Mouse (Mus musculus) layer of hippocampus, postnatal 25 days (tissue): ENCODE measurements around the gene Hdac2. TPM values are rescaled to one million over a fixed set of nuclear protein-coding genes. Genes with fewer than 3 reads are reported as not detected.
A peak's percentile ranks its signal among the peaks of the same experiment; 100 is the strongest.

ENCODE experiments used
- DNase-seq, 2 experiments: peaks; one replicate each; pipeline ENCODE4 v3.0.0; 2022; ENCODE audit warnings: mixed read lengths in 2 of 2, low spot score in 1 of 2; ENCODE audit errors: extremely low spot score in 1 of 2
- total RNA-seq, 2 experiments: library from RNA; stranded (reverse); gene quantifications; 2 replicates each; pipeline ENCODE4 v1.2.3; 2021

Hdac2 gene
- total RNA-seq: 10 to 100 TPM; 94.9 to 96.3 TPM

DNA sequence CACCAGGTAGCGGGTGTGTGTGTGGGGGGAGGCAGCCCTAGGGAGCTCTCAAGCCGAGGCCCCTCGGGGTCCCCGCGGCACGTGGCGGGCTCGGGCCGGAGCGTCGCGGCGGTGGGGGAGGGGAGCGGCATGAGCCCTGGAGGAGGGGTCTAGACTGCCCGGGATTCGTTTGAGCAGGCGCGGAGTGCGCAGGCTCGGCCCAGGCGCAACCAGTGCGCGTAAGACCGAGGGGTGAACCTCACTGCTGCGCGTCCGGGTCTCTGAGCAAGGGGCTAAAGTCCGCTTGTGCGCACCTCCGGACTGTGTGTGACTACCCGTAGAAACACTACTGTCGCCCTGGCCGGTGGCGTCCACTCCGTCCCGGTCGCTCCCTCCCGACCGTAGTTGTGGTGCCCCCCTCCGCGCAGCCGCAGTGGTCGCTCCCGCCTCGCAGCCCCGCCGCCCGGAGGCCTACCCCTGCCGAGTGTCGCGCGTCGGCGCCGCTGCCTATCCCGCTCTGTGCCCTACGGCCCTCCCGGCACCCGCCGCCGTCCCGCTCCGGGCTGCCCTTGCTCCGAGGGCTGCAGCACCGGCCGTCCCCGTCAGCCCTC lies at the start of gene Hdac2:
Hdac2 (plus strand) TSS at position 459 of the 590 bp plus-strand sequence.
- DNase-seq: peak; percentile 78 to 93

DNA sequence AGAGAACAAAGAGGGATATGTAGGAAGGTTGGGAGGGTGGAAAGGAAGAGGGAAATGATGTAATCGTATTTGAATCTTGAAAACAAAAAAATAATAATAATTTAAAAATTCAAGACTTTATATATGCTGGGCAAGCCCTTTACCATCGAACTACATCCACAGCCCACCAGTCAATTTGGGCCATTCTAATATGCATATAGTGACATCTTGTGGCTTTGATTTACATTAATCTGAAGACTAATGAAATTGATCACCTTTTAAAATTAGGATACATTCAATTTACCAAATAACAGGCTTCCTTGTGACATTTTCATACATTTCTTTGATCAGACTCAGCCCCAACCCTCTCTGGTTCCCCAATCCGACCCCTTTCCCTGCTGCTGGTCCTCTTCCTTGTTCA lies 46.1 kb upstream of the Hdac2 start:
- DNase-seq: no peak

DNA sequence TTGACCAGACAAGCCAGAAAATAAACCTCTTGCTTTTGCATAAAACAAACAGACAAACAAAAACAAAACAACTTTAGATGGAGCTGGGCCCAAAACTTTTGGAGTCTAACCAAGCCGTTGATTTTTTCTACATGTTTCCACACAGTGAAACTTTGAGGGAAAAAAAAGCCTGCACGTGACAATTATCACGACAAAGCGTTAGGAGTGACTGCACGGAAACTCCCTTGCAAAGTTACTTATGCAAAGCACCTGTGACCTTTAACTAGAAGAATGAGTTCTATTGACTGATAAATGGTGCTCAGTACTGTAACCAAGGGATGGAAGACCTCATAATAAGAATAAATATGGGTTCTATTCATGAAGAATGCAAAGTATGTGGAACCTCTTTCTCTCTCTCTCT lies 38.5 kb upstream of the Hdac2 start:
- DNase-seq: no peak

DNA sequence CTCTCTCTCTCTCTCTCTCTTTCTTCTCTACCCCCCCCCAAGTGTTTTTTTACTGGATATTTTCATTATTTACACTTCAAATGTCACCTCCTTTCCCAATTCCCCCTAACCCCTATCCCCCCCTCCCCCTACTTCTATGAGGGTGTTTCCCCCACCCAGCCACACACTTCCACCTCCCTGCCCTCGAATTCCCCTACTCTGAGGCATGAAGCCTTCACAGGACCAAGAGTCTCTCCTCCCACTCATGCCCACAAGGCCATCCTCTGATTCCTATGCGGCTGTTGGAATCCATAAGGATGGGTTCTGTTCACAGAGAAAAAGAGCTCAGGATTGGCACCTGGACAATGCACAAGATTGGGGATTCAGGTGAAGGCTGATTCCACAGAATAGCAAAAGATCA lies 38.1 kb upstream of the Hdac2 start:
- DNase-seq: no peak

DNA sequence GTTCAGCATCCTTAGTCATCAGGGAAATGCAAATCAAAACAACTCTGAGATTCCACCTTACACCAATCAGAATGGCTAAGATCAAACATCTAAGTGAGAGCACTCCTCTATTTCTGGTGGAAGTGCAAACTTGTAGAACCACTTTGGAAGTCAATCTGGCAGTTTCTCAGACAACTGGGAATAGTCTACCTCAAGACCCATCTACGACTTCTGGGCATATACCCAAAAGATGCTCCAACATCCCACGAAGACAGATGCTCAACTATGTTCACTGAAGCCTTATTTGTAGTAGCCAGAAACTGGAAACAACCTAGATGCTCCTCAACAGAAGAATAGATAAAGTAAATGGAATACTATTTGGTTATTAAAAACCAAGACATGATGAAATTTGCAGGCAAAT lies 22.6 kb upstream of the Hdac2 start:
- no peak for DNase-seq

DNA sequence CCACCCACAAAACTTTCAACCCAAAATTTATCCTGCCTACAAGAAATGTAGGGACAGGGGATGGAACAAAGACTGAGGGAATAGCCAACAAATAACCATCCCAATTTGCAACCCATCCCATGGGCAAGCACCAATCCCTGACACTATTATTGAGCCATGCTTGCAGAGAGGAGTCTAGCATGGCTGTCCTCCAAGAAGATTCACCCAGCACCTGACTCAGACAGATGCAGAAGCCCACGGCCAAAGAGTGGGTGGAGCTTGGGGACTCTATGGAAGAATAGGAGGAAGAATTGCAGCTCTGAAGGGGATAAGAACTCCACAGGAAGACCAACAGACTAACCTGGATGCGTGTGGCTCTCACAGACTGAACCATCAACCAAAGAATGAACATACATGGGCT lies 21.7 kb upstream of the Hdac2 start:
- no peak for DNase-seq

DNA sequence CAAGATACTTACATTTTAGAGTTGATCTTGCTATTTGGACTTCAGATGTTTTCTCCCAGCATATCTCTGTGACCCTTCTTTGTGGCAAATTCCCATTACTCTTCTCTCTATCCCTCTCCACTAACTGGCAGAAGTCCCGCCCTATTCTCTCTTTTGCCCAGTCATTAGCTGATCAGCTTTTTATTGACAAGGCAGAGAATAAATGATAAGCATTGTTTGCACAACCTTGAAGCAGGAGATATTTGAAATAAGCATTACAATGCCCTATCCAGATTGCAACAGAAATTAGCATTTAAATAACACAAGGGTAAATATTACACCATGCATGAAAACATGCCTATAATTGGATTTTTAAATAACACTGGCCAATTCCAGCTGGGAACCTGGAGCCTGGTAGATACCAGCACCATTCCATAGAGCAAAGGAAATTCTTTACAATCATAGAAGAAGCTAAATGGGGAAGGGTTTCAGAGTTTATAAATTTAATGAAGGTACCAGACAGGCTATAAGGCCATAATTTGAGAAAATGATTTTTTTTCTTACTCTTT lies 14.7 kb upstream of the Hdac2 start:
- DNase-seq: no peak

DNA sequence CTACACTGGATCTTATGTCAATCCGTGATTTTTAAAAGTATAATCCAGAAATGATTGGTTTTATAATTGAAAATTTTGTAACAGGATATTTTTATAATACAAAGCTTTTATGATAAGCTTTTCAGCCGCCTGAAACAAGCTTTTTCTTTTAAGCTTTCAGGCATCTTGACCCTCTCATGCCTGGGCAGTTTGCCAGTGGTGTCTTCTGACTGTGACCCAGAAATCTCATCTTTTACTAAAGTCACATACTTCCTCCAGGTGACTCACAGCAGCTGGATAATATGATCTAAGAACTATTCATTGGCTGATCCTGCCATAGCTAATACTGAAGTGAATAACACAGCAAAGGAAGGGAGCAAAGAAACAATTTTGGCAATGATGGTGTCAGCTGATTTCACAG lies 9.9 kb upstream of the Hdac2 start:
- no peak for DNase-seq

DNA sequence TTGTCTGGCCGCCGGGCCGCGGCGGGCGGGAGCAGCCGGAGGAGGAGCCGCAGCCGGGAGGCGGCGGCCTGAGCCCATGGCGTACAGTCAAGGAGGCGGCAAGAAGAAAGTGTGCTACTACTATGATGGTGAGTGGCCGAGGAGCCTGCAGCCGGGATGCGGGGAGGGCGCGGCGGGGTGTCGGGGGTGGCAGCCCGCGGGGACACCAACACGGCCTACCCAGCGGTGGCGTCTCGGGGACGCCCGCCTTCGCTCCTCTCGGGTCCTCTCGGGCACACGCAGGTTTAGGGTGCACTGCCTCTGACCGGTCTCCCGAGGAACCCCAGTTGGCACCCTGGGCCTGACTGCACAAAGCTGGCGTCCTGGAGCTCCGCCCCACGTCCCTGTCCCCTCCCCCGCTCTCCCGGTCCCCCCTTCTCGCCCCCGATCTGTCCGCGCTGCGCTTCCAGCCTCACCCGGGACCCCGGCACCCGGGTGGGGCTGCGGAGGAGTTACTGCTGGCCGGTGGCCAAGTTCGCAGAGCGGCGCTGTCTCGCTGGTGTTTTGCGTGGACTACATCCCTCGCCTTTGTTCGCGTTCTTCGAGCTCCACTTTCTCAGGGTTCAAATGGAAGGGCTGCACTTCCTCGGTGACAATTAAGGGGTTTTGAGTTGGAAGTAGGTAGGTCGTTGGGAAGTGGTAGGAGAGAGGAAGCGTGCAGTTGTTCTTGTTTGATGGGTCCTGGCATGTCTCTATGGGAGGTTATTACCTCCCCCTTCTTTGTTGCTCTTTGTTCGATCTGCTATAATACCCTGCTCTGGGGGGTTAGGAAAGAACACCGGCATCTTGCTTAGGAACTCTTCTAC lies 554 bp downstream of the Hdac2 start:
- peak; percentile 46 to 72 for DNase-seq

DNA sequence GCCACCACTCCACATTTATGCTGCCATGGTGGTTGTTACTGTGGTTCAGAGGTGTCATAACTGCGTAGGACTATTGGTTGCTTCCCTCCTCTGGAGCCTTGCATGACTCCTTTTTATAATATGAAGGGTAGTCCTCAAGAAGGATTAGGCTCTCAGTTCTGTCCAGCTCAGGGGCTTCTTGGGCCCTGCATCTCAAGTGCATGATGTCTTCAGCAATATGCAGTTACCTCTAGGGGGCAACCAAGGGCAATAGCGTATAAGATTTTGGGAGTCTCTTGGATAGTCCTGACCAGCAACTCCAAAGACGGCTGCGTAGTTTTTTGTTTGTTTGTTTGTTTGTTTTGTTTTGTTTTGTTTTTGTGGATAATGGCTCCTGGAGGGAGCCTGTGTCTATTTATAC lies 7.5 kb downstream of the Hdac2 start:
- DNase-seq: no peak

DNA sequence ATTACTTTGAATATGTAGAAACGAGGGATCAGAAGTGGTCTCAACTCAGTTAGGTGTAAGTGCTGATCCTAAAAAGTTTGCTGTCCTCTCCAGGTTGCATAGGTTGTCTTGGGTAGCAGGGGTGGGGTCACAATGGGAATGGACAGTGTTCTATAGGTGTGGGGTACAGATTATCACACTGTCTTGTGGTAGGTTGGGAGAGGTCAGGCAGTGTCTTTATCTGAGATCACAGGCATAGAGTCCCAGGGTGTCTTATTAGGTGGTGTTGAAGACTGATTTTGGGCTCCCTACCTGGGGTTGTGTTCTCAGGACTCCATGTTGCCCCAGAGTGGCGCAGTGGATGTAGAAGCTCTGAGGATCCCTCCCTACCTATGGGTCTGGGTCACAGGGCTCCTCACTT lies 17.8 kb downstream of the Hdac2 start:
- DNase-seq: no peak

DNA sequence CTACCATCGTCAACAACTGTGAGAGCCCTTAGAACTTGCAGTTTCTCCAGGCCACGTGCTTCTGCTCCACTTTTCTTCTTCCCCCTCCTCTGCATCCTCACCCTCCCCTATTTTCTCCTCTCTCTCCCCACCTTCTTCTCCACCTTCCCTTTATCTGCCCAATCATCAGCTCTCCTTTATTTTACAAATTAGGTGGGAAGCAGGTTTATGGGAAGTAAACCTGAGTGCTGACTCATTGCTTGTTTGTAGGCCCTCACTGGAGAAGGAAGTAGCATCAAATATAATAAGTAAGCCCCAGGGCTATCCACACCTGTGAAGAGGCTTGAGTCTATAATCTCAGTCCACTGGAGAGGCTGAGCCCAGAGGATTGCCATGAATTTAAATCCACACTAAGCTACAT lies 26.5 kb downstream of the Hdac2 start:
- no peak for DNase-seq

DNA sequence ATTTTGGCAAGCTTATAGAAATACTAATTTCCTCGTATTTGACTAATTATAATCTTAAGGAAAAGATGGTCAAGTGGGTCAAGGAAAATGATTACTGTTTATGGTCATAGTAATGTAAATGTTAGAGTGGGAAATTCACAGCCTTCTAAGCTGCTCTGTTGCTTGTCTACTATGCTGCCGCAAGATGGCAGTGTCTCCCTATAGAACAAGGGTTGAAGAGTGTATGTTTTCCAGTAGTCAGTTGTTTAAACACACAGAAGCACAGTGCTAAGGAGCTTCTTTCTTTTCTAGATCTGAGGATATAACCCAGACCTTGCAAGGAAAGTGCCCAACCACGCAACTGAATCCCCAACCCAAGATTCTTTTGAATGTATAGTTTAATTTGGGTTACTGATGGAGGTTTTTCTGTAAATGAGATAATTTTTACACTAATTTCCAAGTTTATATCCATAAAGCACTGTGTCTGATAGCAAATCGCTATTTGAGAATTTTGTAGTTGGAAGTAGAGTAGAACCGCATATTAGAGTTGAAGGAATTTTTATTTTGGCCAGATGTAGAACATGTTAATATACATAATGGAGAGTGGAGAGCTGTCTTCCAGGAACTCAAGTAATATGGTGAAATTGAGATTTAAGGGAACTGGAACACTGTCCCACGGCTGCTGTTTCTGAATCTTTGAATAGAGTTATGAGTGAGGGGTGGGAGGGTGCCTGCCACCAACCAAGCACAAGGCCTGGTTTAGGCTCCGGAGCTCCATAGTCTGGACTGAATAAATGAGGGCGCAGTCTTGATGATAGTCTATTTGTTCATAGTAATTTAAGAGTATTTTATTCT lies 40.1 kb downstream of the Hdac2 start:
- DNase-seq: peak; percentile 26 to 80

DNA sequence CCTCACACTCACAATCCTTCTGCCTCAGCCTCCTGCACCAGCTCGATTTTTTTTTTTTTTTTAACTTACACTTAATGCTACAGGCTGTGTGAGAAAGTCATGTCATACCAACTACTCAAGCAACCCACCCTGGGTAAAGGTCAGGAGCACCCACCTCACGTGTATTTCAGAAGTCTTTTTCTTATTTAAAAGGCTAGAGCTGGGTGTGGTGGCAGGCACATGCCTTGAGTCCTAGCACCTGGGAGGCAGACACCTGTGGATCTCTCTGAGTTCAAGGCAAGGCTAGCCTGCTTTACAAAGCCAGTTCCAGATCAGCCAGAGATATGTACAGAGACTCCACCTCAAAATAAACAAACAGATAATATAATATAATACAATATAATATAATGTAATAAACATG lies 41.4 kb downstream of the Hdac2 start:
- no peak for DNase-seq

DNA sequence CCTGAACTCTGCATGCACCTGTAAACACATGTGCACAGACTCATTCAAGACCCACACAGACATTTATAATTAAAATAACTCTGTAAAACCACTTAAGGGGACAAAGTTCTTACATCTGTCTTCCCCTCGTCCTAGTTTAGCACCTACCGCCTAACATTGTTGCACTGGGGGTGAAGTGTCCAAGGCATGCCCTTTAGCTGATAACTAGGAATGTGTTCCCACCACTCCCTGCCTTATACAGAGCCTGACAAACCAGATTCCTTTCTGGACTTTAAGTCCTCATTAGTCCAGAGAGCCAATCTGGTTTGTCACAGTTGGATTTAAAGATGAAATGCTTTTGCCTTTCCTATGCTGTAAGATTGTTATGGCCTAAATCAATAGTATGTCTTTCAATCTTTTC lies 41.9 kb downstream of the Hdac2 start:
- no peak for DNase-seq

DNA sequence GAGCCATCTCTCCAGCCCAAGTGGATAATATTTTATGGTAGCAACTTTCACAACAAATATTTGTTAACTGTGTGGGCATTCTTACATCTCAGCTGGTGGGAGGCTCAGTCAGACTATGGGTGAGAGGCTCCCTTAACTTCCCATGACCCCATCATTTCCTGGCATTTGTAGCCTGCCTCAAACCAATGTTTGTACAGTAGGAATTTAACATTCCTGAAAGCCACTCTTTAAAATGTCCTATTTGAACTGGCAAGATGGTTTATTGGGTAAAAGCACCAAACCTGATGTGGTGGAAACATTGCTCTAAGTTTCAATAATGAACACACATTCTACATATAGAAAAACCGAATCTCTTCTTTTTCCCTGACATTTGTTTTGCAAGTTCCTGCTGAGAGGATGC lies 50.0 kb downstream of the Hdac2 start:
- DNase-seq: no peak

DNA sequence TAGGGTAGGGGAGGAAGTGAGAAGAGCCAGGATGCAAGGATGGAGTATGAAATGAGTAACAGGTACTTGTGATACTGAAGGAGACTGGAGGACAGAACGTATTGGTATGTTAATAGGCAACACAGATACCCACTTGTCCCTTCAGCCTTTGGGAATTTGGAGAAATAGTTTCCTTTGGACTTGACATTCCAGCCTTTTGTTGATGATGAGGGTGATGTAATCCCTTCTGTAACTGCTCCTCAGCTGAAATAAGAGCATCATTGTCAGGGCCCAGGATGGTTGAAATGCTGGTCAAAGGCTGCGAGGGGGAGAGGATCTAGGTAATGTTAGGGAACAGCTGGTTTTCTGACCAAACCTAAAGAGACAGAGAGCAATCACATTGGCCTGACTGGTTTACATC lies 54.3 kb downstream of the Hdac2 start:
- no peak for DNase-seq

DNA sequence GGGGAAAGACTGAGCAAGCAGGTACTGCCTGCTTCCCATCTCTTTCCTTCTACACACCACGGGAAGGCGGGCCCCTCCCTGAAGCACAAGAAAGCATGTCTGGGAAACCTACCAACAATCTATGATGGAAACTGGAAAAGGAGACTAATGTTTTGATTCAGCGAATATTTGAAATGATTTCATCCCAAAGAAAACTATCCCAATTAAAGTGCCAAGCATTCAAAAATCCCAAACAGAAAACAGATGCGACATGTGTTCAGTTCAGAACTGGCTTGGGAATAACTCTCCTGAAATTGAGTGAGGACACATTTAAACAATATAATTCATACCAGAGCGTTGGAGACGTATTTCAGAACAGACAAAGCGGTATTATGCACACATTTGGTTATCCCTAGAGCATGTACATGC lies 60.8 kb downstream of the Hdac2 start:
- DNase-seq: no peak

DNA sequence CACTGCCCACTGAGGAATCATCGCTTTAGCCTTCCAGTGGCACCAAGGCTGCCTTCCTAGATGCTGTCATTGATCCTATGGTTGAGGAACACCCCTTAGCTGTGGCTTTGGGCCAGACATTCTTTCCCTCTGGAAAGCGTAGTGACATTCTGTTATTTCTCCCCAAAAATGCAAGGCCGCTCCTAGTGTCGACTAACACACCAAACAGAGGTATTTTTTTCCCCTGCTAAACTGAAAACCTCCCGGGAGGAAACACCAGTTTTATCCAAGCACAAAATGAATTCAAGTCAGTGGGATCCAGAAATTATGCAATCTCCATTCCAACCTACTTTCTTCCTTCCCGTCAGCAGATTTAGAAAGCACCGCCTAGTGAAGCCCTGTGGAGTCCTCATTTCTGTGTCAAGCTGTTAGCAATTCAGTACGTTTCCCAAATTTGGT lies 73.3 kb downstream of the Hdac2 start:
- DNase-seq: no peak
